Mouse (Mus musculus) midbrain, postnatal 0 days (tissue): ENCODE measurements at regions not wholly inside any gene's neighbourhood (a gene's known extent, or its start where the extent isn't known, plus 50 kb on each side); places are given as distances from the start of the nearest gene placed in this dataset.

ENCODE experiments used
- ATAC-seq: fragments of 200-750 bp; cut with Nextera tagmentation; 2 replicates; pipeline ENCODE4 v1.8.0; 2017; ENCODE audit warnings: moderate number of reproducible peaks, mild to moderate bottlenecking, moderate TSS enrichment, moderate library complexity; ENCODE audit not compliant: low FRiP score
- DNase-seq: peaks from one replicate; pipeline ENCODE4 v3.0.0-alpha.2; 2015; ENCODE audit warnings: low spot score
- H3K27ac ChIP-seq: fragments of 300-500 bp; sonication (generic); 2 replicates; pipeline ENCODE4 v1.5.1; 2014; ENCODE audit warnings: low read depth, mild to moderate bottlenecking, low read length, mixed read lengths
- H3K27me3 ChIP-seq: fragments of 300-500 bp; sonication (generic); 2 replicates; pipeline ENCODE4 v1.6.1; 2014; ENCODE audit warnings: low read length, control low read depth, mixed read lengths; ENCODE audit not compliant: insufficient read depth
- H3K36me3 ChIP-seq: fragments of 300-500 bp; sonication (generic); 2 replicates; pipeline ENCODE4 v1.6.1; 2014; ENCODE audit warnings: low read length, control low read depth, mixed read lengths; ENCODE audit not compliant: insufficient read depth
- H3K4me1 ChIP-seq: fragments of 300-500 bp; sonication (generic); 2 replicates; pipeline ENCODE4 v1.6.1; 2014; ENCODE audit warnings: mild to moderate bottlenecking, control low read depth, antibody characterized with exemption, low read length, mixed read lengths; ENCODE audit not compliant: insufficient read depth
- H3K4me2 ChIP-seq: fragments of 300-500 bp; sonication (generic); 2 replicates; pipeline ENCODE4 v1.6.1; 2014; ENCODE audit warnings: low read depth, mild to moderate bottlenecking, low read length, mixed read lengths; ENCODE audit not compliant: poor library complexity, severe bottlenecking
- H3K4me3 ChIP-seq: fragments of 300-500 bp; sonication (generic); 2 replicates; pipeline ENCODE4 v1.5.1; 2014; ENCODE audit warnings: low read depth, mild to moderate bottlenecking, low read length, moderate library complexity
- H3K9ac ChIP-seq: fragments of 300-500 bp; sonication (generic); replicated peaks from 2 replicates; pipeline ENCODE4 v1.6.1; 2014; ENCODE audit warnings: mild to moderate bottlenecking, low read length, moderate library complexity, mixed read lengths; ENCODE audit not compliant: poor library complexity, severe bottlenecking
- H3K9me3 ChIP-seq: fragments of 300-500 bp; sonication (generic); 2 replicates; pipeline ENCODE4 v1.6.1; 2016; ENCODE audit warnings: low read length, control low read depth
- CTCF ChIP-seq: IDR thresholded peaks from 2 replicates; pipeline ENCODE4 v1.5.1; 2016; ENCODE audit warnings: antibody characterized with exemption, mild to moderate bottlenecking
- WGBS: fragments of 180-500 bp; shearing (Covaris S2); extraction: QIAGEN DNeasy Blood & Tissue Kit; methylation state at CpG from one replicate; pipeline ENCODE4 v1.1.7; 2014; 5-methylcytosine and 5-hydroxymethylcytosine counted together

DNA sequence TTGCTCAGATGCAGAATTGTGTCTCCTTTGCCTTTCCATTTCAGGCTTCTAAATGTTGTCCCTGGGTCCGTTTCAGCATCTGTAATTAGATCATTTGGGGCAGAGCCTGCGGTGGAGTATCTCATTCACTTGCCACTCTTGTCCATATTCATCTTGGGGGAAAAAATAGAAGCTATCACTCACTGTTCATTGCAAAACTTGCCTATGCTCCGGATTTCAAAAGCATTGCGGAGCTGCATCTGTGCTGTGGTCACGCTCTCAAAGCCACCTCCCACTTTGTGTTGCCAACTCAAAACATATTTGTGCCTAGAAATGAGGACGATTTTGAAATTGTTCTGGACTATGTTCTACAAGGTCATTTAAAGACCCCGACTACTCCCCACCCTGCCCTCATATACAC, 138.3 kb upstream of the Zfp648 start:
- H3K9ac ChIP-seq = no peak overlapping the region
- H3K4me1 ChIP-seq = no peaks in the 10 kb centered on the region
- no peak overlapping the region for H3K27ac ChIP-seq
- H3K9me3 ChIP-seq = no peaks in the 10 kb centered on the region
- no peak for ATAC-seq
- H3K27me3 ChIP-seq = no peaks in the 10 kb centered on the region
- no peak for DNase-seq
- TF ChIP-seq CTCF = no peak
- WGBS = 85% methylated on average over 7 of the region's 7 CpGs
- no peak overlapping the region for H3K4me3 ChIP-seq
- no peak overlapping the region for H3K4me2 ChIP-seq
- H3K36me3 ChIP-seq = no peaks in the 10 kb centered on the region

DNA sequence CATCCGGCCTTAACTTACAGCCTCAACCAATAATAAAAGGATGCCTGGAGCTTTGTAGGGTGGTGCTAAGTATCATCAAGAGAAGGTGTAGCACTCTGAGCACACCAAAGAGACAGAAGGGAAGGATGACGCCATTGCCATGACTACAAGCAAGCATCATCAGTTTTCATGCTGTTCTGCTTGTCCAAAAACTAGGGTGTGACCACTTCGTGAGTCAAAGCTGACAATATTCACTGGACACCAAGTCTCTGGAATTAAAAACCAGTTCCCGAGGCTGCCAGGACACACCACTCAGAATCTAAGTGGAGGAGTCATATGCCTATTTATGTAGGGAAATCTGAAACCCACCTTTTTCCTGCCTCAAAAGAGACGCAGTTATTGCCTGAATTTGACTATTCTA, 136.4 kb upstream of the Zfp648 start:
- Histone ChIP-seq H3K9me3 (no peaks in the 10 kb centered on the region), H3K4me3 (no peak overlapping the region), H3K27me3 (no peaks in the 10 kb centered on the region), H3K9ac (no peak overlapping the region), H3K4me1 (no peaks in the 10 kb centered on the region), H3K36me3 (no peaks in the 10 kb centered on the region), H3K27ac (no peak overlapping the region), H3K4me2 (no peak overlapping the region)
- TF ChIP-seq CTCF = no peak
- WGBS = 92% methylated on average over 5 of the region's 5 CpGs
- DNase-seq = no peak
- no peak for ATAC-seq

DNA sequence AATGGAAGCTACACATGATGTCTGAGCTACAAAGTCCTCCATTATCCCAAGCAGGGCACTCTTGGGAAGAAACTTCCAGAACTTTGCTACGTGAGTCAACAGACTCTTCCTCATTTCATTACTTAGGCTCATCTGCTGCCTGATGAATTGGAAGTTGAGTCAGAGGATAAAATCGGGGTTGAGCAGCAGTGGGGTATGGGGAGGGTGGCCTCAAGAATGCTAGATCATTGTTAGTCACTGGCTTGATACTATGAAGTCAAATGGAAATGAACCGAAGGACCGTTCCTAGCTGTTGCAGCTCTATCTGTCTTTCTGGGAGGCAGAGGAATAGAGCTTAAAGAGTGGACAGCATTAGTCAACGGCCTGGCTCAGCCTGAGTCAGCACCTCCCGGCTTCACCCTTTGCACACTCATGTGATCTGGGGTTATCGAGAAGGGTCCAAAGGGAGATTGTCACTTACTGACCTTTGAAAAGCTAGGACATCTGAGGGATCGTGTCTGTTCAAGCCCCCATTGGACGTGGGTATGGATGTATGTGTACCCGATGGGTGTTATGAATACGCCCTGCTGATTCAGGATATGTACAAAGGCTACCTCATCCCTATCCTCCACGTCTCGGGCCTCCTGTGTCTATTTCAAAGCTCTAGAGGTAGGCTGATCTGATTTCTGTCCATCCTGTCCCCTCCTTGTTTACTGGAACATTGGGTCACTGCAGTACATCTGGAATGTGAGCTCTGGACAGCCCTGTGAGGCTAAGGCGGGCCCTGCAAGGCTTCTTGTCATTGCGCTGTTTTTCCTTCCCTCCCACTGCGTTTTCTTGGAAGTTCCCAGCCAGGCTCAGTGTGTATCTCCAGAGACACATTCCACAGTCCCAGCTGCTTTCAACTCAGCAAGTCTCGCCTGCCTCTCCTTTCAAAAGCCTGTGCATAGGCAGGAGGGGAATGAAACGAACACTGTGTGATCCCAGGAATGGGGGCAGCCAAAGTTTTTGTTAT, 135.4 kb upstream of the Zfp648 start:
- Histone ChIP-seq H3K9ac (no peak overlapping the region), H3K27ac (no peak overlapping the region), H3K27me3 (no peaks in the 10 kb centered on the region), H3K4me1 (no peaks in the 10 kb centered on the region), H3K36me3 (no peaks in the 10 kb centered on the region), H3K4me2 (no peak overlapping the region), H3K9me3 (no peaks in the 10 kb centered on the region), H3K4me3 (no peak overlapping the region)
- WGBS = 74% methylated on average over 18 of the region's 18 CpGs
- ATAC-seq (no peak), DNase-seq (peak; percentile 37)
- no peak for TF ChIP-seq CTCF

DNA sequence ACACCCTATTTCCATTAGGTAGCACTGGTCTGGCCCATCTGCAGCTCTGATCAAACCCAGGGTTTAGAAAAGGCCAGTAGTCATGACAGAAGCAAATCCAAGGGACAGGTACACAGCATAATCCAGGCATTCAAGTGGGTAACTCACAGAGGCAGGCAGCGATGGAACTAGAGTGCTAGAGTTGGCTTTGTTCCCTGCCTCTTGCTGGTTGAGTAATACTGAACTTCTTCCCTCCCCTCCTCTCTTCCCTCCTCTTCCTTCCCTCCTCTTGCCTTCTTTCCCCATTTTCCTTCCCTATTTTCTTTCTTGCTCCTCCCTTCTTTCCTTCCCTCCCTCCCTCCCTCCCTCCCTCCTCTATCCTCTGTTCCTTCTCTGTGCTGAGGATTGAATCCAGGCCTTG, 133.1 kb upstream of the Zfp648 start:
- ATAC-seq = no peak
- DNase-seq = no peak
- Histone ChIP-seq H3K4me2 (no peak overlapping the region), H3K27me3 (no peaks in the 10 kb centered on the region), H3K9ac (no peak overlapping the region), H3K36me3 (no peaks in the 10 kb centered on the region), H3K4me1 (no peaks in the 10 kb centered on the region), H3K4me3 (no peak overlapping the region), H3K9me3 (no peaks in the 10 kb centered on the region), H3K27ac (no peak overlapping the region)
- TF ChIP-seq CTCF = no peak
- WGBS = 79% methylated on average over 1 of the region's 1 CpGs

DNA sequence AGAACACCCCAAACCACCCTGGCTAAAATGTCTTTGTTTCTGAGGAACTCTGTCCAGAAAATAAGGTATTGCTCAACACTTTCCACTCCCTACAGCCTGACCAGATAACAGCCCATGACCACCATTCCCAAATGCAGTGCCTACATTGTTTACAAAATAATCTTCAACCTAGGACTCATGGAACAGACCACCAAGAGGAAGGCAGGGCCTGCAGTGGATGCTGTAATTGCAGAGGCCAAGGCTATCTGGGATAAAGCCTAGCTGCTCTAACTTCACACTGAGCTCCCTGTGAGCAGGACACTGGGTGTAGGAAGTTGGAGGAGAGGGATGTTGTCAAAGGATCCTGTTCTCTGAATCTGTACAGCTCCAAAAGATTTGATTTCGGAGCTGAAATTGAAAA, 126.7 kb upstream of the Zfp648 start:
- WGBS = 90% methylated on average over 1 of the region's 1 CpGs
- Histone ChIP-seq H3K4me3 (no peak overlapping the region), H3K9me3 (no peaks in the 10 kb centered on the region), H3K36me3 (no peaks in the 10 kb centered on the region), H3K27ac (no peak overlapping the region), H3K4me1 (no peaks in the 10 kb centered on the region), H3K27me3 (no peaks in the 10 kb centered on the region), H3K4me2 (no peak overlapping the region), H3K9ac (no peak overlapping the region)
- ATAC-seq = no peak
- no peak for TF ChIP-seq CTCF
- DNase-seq = no peak

DNA sequence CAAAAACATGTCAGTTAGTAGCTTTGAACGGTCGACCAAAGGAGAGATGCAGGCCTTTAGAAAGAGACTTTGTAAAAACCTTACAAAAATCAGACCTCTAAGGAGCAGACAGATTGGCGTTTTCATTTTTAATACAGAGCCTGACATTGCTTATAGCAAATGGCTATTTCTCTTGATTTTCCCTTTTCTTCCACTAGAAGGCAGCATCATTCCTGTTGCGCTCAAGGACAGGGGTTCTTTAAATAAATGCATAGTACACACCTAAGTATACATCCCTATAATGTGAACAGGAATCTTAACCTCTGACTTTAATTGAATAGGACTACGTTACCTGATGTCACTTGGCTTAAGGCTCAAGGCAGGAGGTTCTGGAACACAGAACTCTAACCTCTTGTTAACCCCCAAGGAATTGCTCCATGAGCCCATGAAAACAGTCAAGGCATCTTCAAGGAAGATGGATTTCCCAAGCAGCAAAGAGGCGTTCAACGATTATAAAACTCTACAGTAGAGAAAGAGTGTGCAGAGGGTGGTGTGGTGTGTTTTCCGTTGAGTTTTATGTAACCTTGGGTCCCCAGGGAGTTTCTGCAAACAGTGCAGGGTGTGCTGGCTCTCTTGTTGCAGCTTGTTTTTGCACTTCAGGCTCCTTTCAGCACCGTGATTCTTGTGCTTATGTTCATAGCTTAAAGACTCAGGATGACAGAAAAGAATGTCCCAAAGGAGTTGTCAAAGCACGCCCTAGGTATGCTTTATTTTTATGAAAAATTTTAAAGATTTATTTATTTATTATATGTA, 124.1 kb upstream of the Zfp648 start:
- DNase-seq = no peak
- WGBS = 69% methylated on average over 10 of the region's 10 CpGs
- Histone ChIP-seq H3K4me1 (no peaks in the 10 kb centered on the region), H3K4me2 (no peak overlapping the region), H3K9ac (no peak overlapping the region), H3K36me3 (no peaks in the 10 kb centered on the region), H3K4me3 (no peak overlapping the region), H3K27ac (no peak overlapping the region), H3K27me3 (no peaks in the 10 kb centered on the region), H3K9me3 (no peaks in the 10 kb centered on the region)
- peak; percentile 62 for TF ChIP-seq CTCF
- ATAC-seq = no peak
